Mouse (Mus musculus) cerebral cortex, adult 2 months (tissue): ENCODE measurements around the gene Larp1.

ENCODE experiments used
- WGBS: fragments of 180-500 bp; shearing (Covaris S2); methylation state at CpG from one replicate; pipeline ENCODE4 v1.1.7; 2018; 5-methylcytosine and 5-hydroxymethylcytosine counted together

Gene Larp1

DNA sequence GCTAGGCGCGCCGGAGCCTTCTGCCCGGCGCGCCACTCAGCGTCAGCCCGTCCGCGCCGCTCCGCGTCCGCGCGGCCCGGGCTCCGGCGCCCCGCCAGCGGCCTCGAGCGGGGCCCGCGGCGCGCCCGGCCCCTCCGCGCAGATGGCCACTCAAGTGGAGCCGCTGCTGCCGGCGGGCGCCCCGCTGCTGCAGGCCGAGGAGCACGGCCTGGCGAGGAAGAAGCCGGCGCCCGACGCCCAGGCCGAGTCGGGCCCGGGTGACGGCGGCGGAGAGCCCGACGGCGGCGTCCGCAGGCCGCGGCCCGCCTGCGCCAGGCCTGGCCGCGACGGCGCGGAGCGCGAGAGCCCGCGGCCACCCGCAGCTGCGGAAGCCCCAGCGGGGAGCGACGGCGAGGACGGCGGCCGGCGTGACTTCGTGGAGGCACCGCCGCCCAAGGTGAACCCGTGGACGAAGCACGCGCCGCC lies at the start of gene Larp1:
Gene Larp1, plus strand, starts transcription at position 14 of the 465 bp plus-strand sequence.
- WGBS: 2% methylated on average over 82 of the region's 84 CpGs

DNA sequence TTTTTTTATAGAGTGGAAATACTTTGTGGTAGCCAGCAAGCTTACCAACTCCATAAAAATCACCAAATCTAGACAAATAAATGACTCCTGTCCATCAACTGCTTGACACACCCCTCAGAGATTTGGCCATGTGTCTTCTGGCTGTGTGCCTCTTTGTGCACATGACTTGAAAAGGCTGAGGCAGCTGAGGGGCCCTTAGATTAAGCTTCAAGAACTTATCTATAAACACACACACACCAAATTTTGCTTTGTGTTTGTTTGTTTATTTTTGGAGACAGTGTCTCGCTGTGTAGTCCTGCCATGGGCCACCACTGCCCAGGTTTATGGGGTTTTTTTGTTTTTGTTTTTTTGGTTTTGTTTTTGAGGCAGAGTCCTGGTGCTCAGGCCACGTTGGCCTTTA lies 48.9 kb upstream of the Larp1 start:
- 83% methylated on average over 2 of the region's 2 CpGs for WGBS

DNA sequence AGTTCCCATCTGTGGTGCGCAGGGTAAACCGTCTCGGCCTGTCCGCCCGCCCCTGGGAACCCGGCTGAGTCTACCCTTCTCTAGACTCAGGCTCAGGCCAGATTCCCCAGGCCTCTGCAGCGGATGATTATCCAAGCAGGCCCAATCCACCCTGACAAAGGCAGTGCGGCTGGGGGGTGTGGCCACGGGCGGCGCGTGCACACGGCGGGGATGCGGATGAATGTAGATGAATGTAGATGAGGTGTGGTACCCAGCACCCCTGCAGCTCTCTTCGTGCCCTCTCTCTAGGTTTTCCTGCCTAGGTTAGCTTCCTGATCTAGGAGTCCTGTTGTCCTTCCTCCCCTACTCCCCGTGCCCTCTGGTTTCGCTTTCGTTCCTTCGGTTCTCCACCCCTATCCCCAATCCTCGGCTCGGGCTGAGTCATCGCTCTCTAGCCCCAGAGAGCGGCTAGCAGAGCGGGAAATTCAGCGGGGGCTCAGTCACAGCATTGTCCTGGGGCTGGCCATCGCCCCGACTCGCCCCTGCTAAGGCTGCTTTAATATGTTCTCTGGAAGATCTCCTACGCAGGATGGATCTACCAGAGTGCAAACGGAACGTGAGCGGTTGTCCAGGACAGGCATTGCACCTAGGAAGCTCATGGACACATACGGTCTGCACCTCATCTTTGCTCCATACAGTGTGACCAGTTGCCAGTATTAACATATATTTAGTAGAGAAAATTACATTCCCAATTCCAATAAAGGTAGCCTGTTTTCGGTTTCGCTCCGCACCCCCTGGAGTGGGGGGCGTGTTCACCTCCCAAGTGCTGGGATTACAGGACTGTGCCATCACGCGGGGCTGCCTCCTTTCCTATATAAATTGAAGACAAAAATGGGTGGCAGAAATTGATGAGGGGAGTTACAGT lies 46.2 kb upstream of the Larp1 start:
- 1% methylated on average over 40 of the region's 40 CpGs for WGBS

DNA sequence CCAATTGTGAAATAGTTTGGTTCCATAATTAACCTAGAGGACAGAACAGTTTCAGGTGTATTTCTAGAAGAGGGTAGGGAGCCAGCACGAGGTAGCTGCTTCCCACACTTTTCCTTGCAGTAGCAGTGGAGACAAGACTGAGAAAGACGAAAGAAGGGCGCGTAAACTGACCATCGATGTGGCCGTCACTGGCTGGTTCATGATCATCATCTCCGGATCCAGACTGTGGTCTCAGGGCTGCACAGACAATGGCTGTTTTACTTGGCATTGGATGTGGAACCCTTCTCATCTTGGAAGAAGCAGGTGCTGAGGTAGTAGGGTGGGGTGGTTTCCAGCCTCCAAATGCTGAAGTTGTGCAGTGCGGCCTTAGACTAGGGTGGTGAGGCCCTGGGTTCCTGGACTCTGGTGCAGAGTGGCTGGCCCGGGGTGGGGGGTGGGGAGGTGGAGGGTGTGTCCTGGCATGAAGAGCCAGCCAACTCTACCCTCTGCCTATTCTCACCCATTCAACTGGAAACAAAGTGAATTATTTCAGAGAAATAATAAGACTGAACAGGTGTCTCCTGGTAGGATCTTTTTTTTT lies 45.5 kb upstream of the Larp1 start:
- WGBS: 44% methylated on average over 9 of the region's 9 CpGs

DNA sequence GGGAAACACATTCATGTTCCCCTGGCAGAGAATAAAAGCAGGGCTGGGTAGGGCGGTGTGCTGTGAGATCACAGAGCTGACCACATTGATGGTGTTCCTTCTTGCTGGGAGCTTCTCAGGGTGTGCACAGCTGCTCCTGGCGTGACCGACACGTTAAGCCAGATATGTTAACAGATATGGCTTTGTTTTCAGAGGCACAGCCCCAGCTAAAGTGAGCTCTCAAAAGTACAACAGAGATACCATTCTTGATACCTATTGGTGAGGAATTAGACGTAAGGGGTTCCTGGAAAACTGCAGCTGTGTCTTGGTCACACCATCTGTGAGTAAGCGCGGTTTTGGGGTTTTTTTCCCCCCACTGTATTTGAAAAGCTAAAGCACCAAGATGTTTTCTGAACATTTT lies 42.2 kb upstream of the Larp1 start:
- 68% methylated on average over 7 of the region's 7 CpGs for WGBS

DNA sequence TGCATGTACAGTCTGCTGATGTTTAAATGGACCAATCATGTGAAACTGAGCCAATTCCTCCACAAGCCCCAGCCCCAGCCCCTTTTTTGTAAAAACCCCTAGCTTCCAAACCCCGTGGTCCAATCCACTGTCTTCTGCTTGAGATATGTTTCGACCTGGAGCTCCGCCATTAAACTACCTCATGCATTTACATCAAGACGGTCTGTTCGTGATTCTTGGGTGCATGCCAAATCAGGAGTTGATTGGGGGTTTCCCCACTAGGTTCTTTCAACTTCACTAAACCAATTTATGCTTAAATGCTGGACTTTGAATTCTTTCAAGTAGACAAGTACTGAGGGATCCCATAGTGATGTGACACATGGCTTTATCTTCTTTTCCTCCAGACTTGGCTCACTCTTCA lies 40.6 kb upstream of the Larp1 start:
- WGBS: 50% methylated on average over 5 of the region's 5 CpGs

- 53% methylated on average over 5 of the region's 5 CpGs for WGBS
Measured at GRCm38 (mm10) chr11:57970541-57970940, 38.3 kb upstream of the Larp1 start.

GRCm38 (mm10) chr11:57973001-57973912 lies 35.6 kb upstream of the Larp1 start:
- WGBS: 85% methylated on average over 13 of the region's 13 CpGs

DNA sequence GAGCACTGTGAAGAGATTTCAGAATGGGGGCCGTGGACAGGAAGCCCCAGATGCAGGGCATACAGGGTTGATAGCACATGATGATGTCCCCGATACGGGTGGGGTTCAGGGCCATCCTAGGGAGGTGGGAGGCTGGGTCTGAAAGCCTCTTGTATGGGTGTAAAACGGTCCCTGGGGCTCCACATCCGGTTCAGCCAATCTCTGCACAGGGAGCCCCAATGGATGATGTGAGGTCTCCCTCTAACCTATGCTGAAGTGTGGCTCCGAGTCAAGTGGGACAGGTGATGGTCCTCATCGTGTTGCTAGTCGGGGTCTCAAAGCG lies 35.0 kb upstream of the Larp1 start:
- WGBS: 82% methylated on average over 9 of the region's 9 CpGs

DNA sequence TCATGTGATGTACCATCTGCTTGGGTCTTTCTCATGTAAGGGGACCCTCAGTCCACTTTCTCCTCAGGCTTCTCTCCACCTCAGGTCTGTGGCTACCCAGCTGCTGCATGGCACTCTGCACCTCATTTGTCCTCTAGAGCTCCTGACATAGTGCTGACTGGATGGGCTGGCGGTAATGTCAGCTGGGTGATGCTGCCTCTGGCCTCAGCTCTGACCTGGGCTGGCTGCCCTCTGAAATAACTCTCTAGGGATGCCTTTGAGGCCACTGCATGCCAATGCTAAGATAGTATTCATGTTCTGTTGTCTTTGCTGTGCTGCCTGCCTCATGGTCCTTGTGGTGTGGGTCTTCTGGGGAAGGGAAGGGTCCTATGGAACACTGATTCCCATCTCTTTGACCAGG lies 31.2 kb upstream of the Larp1 start:
- WGBS: 100% methylated on average over 1 of the region's 1 CpGs

- 81% methylated on average over 6 of the region's 6 CpGs for WGBS
Measured at GRCm38 (mm10) chr11:57979621-57980020, 29.2 kb upstream of the Larp1 start.

- WGBS: 94% methylated on average over 12 of the region's 12 CpGs
Measured at GRCm38 (mm10) chr11:57981083-57981809, 27.6 kb upstream of the Larp1 start.

- 41% methylated on average over 16 of the region's 16 CpGs for WGBS
Measured at GRCm38 (mm10) chr11:57983480-57984342, 25.2 kb upstream of the Larp1 start.

DNA sequence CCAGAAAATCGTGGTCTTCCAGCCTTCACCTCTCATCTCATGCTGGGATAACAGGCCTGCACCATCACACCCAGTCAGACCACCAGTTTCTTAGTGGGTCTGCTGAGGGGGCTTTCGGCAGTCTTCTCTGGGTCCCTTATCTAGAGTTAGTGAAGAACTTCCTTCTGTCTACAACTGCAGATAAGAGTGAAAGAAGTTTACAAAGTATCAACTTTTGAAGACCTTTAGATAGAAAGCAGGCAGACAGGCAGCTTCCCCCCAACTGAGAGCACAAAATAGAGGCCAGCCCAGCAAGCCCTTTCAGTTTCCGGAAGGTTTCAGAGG lies 24.6 kb upstream of the Larp1 start:
- WGBS: 66% methylated on average over 3 of the region's 3 CpGs

DNA sequence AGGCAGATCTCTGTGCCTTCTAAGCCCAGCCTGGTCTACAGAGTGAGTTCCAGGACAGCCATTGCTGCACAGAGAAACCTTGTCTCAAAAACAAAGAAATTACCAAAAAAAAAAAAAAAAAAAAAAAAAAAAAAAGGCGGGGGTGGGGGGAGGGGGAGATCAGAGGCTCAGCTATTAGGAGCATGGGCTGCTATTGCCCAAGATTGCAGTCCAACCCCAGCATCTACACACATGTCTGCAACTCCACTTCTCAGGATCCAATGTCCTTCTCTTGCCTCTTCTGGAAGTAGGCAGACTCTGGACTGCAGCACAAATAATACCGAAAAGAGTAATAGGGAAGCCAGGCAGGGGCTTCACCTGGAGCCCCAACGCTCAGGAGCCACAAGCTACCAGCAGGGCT lies 23.4 kb upstream of the Larp1 start:
- WGBS: 92% methylated on average over 3 of the region's 3 CpGs

- WGBS: 91% methylated on average over 6 of the region's 6 CpGs
Measured at GRCm38 (mm10) chr11:57986053-57986452, 22.8 kb upstream of the Larp1 start.

GRCm38 (mm10) chr11:57986456-57986855 lies 22.4 kb upstream of the Larp1 start:
- WGBS: 73% methylated on average over 6 of the region's 6 CpGs

DNA sequence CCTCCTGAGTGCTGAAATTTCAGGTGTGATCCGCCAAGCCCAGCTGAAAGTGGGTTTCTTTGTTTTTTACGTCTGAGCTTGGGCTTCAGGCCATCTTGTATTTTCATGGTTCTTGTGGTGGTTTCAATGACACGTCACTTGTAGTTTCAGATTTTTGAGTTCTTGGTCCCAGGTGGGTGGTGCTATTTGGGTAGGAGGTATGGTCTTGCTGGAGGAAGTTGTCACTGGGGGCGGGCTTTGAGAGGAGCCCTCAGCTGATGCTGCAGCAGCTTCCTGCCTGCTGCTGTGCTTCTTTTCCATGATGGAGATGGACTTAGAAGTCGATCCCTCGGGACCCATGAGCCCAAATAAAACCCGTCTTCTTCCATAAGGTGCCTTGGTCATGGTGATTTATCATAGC lies 22.0 kb upstream of the Larp1 start:
- WGBS: 95% methylated on average over 7 of the region's 7 CpGs

DNA sequence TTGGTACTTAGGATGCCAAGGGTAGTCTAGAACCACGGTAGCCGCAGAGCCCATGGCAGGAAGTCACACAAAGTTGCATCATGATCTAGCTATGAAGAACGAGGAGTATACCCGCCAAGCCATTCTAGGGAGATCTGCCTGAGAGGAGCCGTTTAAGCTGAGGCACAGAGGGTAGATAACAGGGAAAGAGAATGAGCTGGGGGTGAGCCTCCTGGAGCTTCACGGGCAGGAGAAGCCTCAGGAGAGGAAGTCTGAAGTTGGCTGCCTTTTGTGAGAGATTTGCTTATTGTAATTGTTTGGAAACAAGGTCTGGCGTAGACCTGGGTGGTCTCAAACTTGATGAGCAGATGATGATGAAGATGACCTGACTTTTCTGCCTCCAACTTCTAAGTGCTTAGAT lies 10.7 kb upstream of the Larp1 start:
- 82% methylated on average over 7 of the region's 7 CpGs for WGBS

- WGBS: 17% methylated on average over 1 of the region's 1 CpGs
Measured at GRCm38 (mm10) chr11:57998872-57999271, 10.0 kb upstream of the Larp1 start.

GRCm38 (mm10) chr11:58003126-58003525 lies 5.7 kb upstream of the Larp1 start:
- 90% methylated on average over 8 of the region's 8 CpGs for WGBS
